Mouse (Mus musculus): ENCODE measurements at regions not wholly inside any gene's neighbourhood (a gene's known extent, or its start where the extent isn't known, plus 50 kb on each side); places are given as distances from the start of the nearest gene placed in this dataset.

DNA sequence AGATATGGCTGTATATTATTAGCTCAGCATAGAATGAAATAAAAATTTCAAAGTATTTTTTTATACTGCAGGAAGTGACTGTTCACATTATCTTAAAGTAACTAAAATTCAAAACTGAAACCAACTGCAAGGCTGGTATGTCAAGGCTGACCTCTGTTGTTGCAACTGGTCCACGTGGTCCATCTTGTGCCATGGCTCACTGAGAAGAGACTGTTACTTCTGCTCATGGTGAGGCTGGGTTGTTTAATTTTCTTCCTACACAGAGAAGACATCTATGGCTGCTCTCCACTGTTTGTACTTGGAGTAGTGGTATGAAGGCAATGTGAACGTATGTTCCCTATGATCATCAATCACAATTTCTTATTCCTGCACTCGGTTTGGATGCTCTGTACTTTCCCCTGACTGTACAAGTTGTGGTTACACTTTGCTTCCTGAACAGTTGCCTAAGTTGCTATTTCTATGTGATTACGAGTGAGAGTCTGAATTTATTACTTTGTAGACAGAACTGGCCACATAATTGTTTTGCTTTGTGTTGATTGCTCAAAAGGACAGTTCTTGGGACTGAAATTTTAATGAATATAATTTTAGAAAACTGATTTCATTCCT is 946.1 kb downstream of the Trim52 start:
- H3K4me2 ChIP-seq, result no peak overlapping the region
- 87% methylated on average over 4 of the region's 4 CpGs for WGBS
- no peak for DNase-seq (ENCODE audit: low spot score, missing footprints)
- no peak overlapping the region for H3K4me3 ChIP-seq (ENCODE audit: low read depth, low read length)
- no peak for ATAC-seq (ENCODE audit: low FRiP score)
- H3K9me3 ChIP-seq (ENCODE audit: control insufficient read depth, low read length), result no peaks in the 10 kb centered on the region
- no peak overlapping the region for H3K27ac ChIP-seq (ENCODE audit: low read depth, low read length)
- no peaks in the 10 kb centered on the region for H3K4me1 ChIP-seq (ENCODE audit: control insufficient read depth, insufficient read depth, low read length)
- no peak overlapping the region for H3K9ac ChIP-seq (ENCODE audit: low read length)
- no peaks in the 10 kb centered on the region for H3K27me3 ChIP-seq (ENCODE audit: control insufficient read depth, insufficient read depth, low read length)
- no peaks in the 10 kb centered on the region for H3K36me3 ChIP-seq (ENCODE audit: control insufficient read depth, insufficient read depth, low read length)

DNA sequence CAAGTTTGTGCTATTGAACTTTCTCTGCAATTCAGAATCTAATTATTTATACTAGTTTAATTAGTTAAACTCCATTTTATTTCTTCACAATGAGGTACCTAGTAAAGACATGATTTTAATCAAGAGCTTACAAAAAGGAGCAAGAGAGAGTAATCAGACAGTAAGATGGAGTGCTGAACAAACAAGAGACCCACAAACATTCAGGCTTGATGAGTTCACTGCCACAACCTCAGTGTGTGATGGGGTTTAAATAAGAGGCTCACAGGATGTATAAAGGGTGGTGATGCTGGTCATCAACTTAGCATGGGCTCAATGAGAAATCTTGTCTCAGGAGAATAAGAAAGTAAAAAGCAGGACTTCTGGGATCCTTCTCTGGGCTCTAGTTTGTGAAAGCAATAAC is 962.6 kb downstream of the Trim52 start:
- no peak for DNase-seq (ENCODE audit: low spot score, missing footprints)
- Histone ChIP-seq H3K27me3 (ENCODE audit: control insufficient read depth, insufficient read depth, low read length) (no peaks in the 10 kb centered on the region), H3K4me1 (ENCODE audit: control insufficient read depth, insufficient read depth, low read length) (no peaks in the 10 kb centered on the region), H3K9ac (ENCODE audit: low read length) (no peak overlapping the region), H3K36me3 (ENCODE audit: control insufficient read depth, insufficient read depth, low read length) (no peaks in the 10 kb centered on the region), H3K27ac (ENCODE audit: low read depth, low read length) (no peak overlapping the region), H3K4me2 (no peak overlapping the region), H3K4me3 (ENCODE audit: low read depth, low read length) (no peak overlapping the region), H3K9me3 (ENCODE audit: control insufficient read depth, low read length) (no peaks in the 10 kb centered on the region)
- ATAC-seq (ENCODE audit: low FRiP score), result no peak

DNA sequence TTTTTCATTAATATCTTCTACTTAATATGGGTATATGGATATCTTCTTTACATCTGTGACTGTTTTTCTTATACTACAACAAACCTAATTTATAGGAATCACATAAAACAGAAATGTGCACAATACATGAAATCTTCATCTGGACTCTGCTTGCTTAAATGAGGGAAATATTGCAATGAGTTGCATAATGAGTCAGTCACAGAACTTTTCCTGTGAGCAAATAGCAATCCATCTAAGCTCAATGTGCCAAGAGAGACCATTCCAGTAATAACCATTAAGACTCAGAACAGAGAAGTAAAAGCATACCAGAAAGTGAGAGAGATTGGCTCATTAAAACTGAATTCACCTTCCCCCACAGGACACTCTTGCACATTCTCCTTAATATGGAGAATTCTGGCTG is 974.4 kb downstream of the Trim52 start:
- peak; percentile 17 for DNase-seq (ENCODE audit: low spot score, missing footprints)
- H3K9ac ChIP-seq (ENCODE audit: low read length), result no peak overlapping the region
- H3K9me3 ChIP-seq (ENCODE audit: control insufficient read depth, low read length), result no peaks in the 10 kb centered on the region
- no peak overlapping the region for H3K4me3 ChIP-seq (ENCODE audit: low read depth, low read length)
- H3K36me3 ChIP-seq (ENCODE audit: control insufficient read depth, insufficient read depth, low read length), result no peaks in the 10 kb centered on the region
- H3K27ac ChIP-seq (ENCODE audit: low read depth, low read length), result no peak overlapping the region
- ATAC-seq (ENCODE audit: low FRiP score), result no peak
- H3K4me1 ChIP-seq (ENCODE audit: control insufficient read depth, insufficient read depth, low read length), result no peaks in the 10 kb centered on the region
- H3K4me2 ChIP-seq, result no peak overlapping the region
- H3K27me3 ChIP-seq (ENCODE audit: control insufficient read depth, insufficient read depth, low read length), result no peaks in the 10 kb centered on the region

All from midbrain, embryonic 11.5 days (tissue).